Mouse (Mus musculus) layer of hippocampus, postnatal 14 days (tissue): ENCODE measurements at regions not wholly inside any gene's neighbourhood (a gene's known extent, or its start where the extent isn't known, plus 50 kb on each side); places are given as distances from the start of the nearest gene placed in this dataset.

Experiments
- DNase-seq, 2 experiments: peaks; one replicate each; pipeline ENCODE4 v3.0.0; 2021 to 2022; ENCODE audit warnings: low spot score in 2 of 2, mixed read lengths in 1 of 2

DNA sequence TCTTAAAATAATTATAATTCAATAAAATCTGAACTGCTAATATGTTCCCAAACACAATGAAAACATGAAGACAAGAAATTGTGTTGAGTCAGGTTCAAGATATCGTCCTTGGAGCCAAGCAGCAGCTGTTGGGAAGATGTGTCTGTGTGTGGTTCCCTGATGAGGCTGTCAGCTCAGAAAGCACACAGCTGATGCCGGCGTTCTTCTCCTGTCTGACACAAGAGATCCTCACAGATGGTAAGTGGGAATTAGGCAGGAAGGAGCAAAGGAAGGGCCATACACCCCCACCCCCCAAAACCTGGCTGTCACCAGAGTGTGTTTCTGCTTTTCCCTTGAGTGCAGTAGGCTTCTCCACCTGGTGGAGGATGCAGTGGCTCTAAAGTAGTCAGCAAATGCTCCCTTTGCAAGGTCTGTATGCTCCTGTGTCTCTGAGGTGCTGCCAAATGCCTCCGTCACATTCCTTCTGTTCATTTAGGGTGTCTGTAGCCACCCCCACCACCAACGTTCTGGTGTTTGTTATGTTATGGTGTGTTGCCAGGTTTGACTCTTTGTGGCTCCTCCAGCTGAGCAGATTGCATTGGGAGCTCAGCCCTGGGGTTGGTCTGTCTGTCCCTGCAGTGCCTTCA is 188.9 kb upstream of the Npy start:
- peak; percentile 56 to 72 for DNase-seq

DNA sequence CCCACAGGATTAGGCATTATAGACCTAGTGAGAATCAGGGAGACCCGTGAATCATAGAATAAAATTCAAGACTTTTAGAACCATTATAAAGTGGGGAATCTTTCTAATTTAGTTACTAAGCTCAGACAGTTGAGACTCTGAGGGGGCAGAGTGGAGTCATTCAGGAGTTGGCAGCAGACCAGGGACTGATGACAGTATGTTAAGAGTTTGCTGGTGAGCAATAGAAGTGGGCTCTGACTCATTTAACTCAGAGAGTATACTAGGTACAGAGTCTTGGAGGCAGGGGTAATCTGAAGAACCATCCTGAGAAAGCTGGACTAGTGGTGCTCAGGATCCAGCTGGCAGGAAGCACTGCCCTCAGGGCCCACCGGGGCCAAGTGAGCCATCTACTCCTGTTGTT is 184.9 kb upstream of the Npy start:
- no peak for DNase-seq

DNA sequence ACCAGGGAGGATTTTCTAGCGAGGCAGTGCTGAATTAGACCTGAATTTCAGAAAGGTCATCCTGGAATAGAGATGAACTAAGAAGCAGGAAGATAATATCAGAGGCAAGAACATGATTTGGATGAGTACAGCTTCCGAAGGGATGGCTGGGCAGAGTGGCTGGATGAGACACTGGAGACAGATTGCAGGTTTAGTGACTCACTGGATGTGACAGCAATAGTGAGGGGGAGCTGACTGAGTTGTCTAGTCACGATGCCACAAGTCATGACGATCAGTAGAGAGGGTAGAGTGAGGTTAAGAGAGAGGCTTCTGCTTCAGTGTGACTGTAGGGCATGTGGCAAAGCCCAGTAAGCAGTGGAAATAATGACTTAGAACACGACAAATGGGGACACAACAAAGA is 181.3 kb upstream of the Npy start:
- no peak for DNase-seq

DNA sequence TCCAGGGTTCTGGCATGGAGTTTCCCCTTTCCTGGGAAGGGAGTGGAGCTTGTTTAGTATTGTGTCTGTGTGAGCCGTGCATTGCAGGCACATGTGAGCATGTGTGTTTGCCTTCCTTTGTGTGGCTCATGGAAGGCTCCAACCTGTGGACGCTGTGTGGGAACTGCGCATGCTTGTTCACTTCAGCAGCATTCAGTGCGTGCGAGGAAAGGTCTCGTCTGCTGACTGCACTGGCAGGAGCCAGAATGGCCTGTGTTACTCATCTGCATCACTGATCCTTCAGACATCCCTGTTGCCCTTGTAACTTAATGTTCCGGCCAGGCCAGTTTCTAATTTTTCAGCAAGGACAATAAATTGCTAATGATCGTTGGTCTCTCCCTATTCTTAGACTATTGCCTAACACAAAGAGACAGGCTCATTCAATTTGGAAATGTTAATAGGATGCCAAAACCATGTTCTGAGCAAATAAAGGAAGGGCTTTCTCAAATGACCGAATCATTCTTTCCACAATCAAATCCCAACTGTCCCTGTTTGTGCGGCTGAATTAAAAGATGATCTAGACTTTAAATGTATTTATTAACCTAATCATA is 167.9 kb upstream of the Npy start:
- DNase-seq: no peak

DNA sequence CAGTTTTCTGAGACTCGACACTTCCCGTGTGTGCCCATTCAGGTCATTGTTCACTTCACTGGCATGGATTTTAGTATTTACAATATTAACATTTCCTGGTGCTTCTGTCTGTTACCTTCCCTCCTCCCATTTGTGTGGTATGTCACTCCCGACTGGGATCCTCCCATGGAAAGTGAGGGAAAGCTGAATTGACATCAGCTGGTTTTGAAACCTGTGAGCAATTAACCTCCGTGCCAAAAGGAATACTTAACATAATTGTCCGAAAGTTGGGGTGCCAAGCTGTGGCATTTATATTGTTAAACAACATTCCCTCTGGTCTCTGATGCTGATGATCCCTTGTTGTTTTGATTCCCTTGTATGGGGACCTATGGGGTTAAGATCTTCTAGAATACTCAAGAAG is 167.3 kb upstream of the Npy start:
- no peak for DNase-seq

DNA sequence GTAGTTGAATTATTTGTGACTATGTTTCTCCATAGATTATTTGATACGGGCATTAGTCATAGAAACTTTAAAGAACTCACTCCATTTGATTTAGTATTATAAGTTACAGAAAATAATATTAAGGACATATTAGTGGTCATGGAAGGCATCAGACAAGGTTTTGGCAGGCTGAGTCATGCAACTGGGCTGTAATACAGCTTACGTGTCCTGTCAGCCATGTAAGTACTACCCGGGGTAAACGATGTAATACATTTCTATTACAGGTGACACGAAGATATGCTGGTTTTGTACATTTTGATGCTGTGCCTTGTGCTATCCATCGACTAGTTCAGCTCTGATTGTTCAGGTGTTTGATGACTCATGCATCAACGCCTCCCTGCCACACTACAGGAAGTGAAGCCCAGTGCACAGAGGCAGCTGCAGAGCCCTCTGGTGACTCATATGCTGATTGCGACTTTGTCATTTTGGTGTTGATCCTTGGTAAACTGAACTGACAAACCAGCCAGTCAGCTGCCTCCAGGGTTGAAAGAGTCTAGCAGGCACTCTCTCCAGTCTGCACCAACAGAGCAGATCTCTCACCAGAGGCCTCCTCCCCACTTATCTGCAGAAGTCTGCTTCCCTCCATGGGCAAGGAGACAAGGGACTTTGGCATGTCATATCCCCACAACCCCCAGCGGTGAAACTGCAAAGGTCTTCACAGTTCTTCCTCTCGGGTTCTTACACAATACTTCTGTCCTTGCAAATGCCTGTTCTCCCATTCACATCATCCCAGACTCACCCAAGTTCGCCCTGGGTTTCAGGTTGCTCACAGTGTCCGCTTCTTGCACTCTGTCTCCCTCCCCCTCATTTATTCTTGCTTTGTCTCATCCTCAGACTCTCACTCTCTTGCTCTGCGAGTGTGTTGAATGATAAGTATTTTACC is 165.9 kb upstream of the Npy start:
- no peak for DNase-seq

DNA sequence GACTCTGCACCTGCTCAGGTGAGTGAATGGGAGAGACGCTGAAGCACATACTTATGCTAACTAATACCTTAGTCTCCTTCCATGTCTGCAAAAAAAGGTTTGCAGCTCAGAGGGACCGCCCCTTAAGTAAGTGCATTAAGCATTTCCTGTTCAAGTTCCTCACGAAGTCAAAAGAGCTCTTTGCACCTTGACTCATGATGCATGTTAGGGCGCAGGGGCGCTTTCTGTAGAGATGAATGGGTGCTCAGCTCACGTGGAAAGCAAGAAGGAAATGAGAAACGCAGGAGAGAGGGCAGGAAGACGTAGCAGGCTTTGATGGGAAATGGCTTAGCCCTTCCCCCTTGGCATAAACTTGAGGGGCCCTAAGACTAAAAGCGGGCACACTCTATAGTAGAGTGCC is 164.5 kb upstream of the Npy start:
- DNase-seq: no peak

DNA sequence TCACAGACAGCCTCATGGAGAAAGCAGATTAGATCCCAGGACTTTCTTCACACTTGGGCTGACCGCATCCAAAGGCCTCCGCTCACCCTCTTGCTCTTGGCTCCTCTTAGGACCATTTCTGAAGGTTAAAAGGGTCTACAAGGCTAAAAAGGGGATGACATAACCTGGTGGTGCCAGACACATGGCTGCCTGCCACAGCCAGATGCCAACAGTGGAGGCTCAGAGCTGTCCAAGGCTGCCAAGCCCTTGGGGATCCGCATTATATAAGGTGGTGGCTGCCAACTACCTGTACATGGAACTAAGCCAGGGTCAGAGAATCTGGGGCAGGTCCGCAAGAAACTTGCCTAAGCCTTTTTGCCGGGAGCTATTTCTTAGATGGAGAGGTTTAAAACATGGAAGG is 151.5 kb upstream of the Npy start:
- DNase-seq: no peak

DNA sequence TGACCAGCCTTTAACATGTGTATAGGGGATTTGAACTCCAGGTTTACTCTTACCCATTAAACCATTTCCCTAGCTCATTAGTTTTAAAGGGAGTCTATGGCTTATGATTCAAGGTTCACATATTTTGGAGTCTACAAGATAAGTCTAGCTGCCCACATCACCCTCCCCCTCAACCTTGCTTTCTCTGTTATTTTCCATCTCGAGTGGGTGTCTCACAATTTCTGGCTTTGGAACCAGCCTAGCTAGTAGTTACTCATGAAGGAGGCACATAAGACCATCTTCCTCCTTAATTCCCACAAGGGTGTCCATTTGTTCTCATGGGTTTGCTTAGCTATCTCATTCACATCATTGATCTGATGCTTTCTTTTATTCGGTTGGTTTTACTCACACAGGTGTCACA is 150.6 kb upstream of the Npy start:
- no peak for DNase-seq

DNA sequence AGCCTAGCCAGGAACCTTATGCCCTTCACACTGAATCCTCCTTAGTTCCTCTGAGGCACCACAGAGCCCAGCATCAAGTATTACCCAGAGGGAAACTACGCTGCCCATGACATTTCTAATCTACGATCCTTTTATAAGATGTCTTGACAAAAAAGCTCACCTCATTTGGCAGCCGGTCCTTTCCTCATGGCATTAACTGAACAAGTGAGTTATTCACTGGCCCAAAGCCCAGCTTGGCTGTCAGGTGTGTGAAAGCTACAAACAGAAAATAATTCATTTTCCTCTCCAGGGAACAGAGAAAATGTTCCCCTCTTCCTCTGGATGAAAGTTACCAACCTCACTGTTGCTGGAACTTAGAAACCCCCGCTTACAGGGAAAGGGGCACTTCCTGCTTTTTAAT is 135.7 kb upstream of the Npy start:
- DNase-seq: no peak

DNA sequence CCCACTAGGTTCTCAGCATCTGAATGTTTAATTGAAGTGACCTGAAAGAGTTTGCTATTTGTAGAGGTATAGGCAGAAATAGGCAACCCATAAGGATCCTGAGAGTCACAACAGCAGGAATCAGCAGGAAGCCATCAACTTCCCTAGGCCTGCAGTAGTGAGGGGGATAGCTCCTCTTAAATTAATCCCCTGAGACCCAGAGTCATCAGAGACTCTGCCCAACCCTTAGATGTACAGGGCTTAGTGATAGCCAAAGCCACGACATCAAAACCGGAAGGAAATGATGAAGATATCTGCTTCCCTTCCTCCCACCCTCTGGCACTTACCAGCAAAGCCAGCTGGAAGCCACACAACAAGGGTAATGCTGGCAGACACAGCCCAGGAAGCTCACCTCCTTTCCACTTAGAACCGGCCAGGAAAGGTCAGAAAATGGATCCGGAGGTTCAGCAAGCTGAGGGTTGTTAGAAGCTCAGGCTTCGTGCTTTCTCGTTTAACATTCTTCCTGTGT is 130.4 kb upstream of the Npy start:
- no peak for DNase-seq

DNA sequence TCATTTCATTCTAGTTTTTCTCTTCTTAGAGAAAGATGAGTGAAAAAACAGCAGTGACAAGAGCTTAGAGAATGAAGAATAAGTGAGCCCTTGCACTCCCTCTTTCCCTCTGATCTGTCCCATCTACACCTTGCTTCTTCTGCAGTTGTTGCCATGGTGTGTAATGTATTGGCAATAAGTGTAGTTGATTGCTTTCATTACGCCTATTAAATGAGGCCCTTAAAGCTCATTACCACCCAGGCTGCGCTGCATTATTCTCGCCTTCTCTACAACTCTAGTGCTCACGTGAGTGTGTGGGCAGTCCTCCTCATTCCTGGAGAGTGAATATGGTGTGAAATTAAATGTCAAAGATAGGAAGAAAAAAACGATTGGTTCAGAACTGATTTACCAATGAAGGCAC is 127.7 kb upstream of the Npy start:
- no peak for DNase-seq

DNA sequence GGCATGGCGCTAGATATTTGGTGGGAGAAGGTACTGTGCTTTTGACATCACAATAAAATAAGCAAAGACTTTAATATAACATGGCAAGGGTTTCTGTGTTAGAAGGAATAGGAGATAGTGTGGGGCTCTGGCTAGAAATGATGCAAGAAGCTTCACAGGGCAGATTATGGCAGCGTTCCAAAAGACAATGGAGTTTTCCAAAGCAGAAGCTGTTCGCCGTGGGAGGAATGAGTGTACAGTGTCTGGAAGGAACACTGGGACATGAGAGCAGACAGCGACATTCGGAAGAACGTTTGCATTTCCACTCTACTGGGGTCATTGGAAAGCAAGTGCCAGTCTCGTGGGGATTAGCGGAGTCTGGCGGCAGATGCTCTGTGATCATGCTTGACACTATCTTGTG is 125.5 kb upstream of the Npy start:
- DNase-seq: peak in 1 of 2 experiments; percentile 3

DNA sequence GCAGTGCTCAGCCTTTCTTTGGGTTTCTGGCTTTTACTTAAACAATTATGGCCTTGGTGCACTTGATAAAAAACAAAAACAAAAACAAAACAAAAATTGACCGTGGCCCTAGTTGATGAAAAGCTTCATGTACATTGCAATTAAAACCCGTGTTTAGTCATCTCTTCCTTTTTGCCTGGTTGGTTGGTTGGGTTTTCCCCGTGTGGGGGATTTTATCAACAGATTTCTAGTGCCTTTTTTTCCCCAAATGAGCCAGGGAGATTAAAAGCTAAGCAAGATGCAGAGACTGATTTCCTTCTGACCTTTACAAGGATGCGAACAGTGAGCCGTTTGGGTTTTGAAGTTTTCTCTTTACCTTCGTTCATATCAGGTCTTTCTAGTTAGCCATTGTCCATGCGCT is 121.1 kb upstream of the Npy start:
- DNase-seq: no peak

DNA sequence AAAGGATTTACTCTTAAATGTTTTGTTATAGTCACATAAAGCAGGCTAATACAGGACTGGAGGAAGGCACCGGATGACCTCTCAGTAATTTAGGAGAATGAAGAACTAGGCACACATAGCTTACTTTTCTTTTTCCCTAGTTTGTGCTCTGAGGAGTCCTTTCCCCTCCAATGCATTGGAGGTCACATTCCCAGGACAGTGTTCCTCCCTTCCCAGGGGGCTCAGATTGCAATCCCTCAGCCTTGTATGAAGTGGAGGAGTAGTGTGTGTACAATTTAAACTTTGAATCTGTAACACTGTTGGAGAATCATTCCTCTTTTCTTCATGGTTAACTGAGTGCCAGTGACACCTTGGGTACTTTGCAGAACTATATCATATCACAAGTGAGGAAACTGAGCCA is 109.5 kb upstream of the Npy start:
- DNase-seq: no peak

DNA sequence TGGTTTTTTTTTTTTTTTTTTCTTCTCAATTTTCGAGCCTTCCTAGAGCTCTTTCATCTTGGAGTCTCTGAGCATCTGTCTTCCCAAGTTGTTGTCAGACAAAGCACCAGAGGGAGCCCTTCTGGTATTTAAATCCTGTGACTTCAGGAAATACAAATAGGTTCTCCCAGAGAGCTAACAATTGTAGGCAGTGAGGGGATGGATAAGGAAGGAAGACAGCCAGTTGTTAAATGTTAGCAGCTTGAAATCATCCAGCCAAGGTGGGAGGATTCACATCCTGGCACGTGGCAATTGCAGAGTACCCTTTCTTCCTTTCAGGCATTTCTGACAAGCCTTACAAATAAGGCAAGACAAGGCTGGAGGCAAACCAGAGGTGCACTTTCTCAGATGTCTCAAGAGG is 106.0 kb upstream of the Npy start:
- peak; percentile 28 to 46 for DNase-seq

DNA sequence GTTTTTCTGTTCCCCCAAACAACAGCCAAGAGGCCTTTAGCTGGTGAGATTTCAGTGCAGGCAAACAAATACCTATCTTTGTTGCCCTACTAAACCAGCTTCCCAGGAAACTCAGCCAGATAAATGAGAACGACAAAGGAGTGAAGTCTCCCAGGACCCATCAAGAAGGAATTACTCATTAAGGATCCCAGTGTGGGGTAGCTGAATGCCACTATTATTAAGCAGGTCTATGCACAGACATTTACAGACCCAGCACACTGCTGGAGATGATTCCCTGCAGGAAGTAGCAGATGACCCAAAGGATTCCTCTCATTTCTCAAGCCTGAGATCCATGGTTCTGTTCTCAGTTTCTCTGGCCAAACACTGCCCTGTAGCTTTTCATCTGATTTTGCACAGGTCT is 105.6 kb upstream of the Npy start:
- no peak for DNase-seq

DNA sequence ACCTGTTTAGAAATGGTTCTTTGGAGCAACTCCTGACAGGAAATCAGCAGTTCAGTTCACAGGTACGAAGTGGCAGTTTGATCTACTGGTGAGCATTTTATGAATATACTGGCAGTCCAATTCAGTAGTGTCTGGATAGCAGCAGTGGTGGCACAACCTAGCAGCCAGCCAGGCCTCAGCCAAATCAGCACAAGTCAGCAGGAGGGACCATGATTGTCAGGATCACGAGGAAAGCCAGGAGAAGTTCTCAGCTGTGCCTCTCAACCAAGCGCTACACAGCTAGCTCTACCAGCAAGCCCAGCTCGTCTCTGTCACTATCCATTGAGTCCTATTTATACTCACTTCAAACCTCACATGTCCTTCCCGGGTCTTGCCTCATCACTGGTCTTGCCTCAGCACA is 89.3 kb upstream of the Npy start:
- DNase-seq: no peak

DNA sequence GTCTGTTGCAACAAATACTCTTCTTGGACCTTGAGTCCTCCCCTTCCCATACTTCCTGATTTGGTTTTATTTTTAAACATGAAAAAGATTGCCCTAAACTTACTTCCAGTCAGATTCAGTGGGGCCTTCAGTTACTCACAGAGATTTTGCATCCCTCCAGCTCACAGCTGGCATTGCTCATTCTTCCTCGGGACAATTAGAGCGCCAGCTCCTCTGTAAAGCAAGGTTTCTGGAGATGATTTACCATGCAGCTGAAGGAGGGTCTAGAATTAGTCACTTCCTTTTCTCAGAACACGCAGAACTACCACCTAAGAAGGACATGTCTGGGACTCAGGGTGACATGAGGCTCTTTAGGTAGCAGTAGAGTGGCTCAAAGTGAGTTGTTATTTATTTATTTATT is 79.4 kb upstream of the Npy start:
- DNase-seq: no peak

DNA sequence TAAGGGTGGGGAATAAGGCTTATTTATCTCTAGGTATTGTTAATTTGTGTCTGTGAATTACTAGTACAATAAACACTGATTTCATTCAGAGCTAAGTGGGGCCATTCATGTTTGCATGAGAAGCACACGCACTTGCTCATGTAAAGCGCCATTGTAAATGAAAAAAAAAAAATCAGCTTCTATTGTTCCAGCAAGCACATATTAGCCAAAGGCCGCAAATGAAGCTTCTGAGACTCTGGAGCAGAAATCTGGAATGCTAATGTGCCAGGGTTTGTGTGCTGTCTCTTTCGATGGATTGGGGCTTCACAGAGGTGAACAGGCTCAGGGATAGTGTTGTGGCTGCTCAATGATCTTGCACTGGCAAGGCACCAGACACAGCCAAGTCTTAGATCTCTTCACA is 77.2 kb upstream of the Npy start:
- no peak for DNase-seq

DNA sequence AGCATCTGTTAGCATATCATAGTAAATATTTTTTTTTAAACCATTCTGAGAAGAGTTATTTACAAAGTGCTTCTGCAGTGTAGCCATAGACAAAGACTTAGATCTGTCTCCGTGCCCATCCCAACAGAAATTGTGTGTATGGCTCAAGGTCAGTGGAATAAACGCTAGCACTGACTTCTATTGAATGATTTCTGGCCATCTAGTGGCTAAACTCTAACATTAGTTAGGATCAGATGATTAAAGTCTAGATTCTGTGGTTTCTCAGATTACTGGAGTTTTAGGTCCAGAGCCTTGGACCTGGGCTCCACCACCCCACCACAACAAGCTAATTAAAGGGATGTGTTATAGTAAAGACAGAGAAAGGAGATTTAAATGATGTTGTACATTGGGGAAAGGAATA is 72.0 kb upstream of the Npy start:
- peak in 1 of 2 experiments; percentile 10 for DNase-seq

DNA sequence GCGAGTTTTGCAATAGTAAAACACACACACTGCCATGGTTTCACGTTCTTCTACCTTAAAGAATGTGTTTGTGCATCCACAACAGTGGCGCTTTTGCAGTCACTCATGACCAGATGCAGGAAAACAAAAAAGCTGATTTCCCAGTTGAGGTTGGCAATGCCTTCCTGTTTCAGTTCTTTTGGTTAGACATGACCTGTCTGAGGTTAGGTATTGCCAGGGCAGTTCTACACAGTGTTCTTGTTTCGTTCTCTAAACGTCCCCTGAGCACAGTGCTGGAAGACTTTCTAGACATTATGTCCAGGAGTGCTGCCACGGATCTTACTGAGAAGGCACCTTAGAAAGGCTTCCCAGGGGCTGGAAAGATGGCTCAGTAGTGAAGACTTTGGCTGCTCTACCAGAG is 62.9 kb upstream of the Npy start:
- no peak for DNase-seq
